Mouse (Mus musculus): ENCODE results near the gene Pbx4. TPM values are rescaled to one million over a fixed set of nuclear protein-coding genes. Genes with fewer than 3 reads are reported as not detected.

Pbx4 gene
- polyA plus RNA-seq (2014; fragmentation: Nextera tagmentation; extraction: Ambion mirVana): 8.4 and 9.0 TPM in 2 replicates

DNA sequence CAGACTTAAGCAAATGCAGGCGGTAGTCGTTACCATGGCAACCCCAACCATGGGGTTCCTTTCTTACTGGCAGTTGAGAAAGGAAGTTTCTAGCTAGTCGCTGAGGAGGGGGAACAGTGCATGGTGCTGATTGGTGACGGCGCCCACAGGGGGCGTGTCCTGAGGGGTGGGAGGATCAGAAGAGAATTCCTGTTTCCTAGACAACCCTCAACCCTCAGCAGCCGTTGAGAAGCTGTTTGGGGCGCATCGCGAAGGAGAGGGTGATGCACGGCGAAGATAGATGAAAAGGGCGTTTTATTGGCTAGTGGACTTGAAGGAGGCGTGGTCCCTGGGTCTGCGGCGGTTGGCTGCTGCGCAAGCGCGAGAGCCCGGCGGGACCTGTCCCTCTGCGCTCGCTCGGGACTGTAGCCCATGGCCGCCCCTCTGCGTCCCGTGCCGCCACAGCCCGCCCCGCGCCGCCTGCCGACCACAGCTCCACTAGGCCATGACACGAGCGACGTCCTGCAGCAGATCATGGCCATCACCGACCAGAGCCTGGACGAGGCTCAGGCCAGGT, at the start of gene Pbx4:
Gene Pbx4 (plus strand): TSS at position 194 of the 556 bp plus-strand sequence.
- H3K4me2 ChIP-seq (ENCODE audit: low read depth, low read length): peak within 1 kb of the TSS; percentile 95
- 0 out of 2 replicates have a peak, but pooled peaks cover 7% of the 10 kb centered on the region for H3K4me1 ChIP-seq (ENCODE audit: control insufficient read depth, insufficient read depth, low read length)
- ATAC-seq (ENCODE audit: low read depth): peak; percentile 99
- 2% methylated on average over 25 of the region's 38 CpGs for WGBS
- no peaks in the 10 kb centered on the region for H3K27me3 ChIP-seq (replicated peaks; ENCODE audit: control insufficient read depth, insufficient read depth, low read length)
- peak; percentile 98 for DNase-seq (ENCODE audit: low spot score)
- peaks cover 6% of the 10 kb centered on the region; the same call in 1 of the 2 replicates for H3K36me3 ChIP-seq (ENCODE audit: control insufficient read depth, insufficient read depth, low read length)
- peak within 1 kb of the TSS; percentile 70 for H3K9ac ChIP-seq (ENCODE audit: low read depth, low read length)
- H3K27ac ChIP-seq (replicated peaks; ENCODE audit: low read depth, low read length): no peak within 1 kb of the TSS
- peak within 1 kb of the TSS; percentile 63 for H3K4me3 ChIP-seq (ENCODE audit: low read depth, low read length)
- no peaks in the 10 kb centered on the region for H3K9me3 ChIP-seq (ENCODE audit: control insufficient read depth, low read length)

- Histone ChIP-seq H3K4me3 (ENCODE audit: low read depth, low read length) (no peak overlapping the region), H3K27ac (replicated peaks; ENCODE audit: low read depth, low read length) (no peak overlapping the region), H3K36me3 (ENCODE audit: control insufficient read depth, insufficient read depth, low read length) (peaks cover 10% of the 10 kb centered on the region), H3K9ac (ENCODE audit: low read depth, low read length) (no peak overlapping the region), H3K4me2 (ENCODE audit: low read depth, low read length) (no peak overlapping the region), H3K9me3 (ENCODE audit: control insufficient read depth, low read length) (no peaks in the 10 kb centered on the region), H3K4me1 (ENCODE audit: control insufficient read depth, insufficient read depth, low read length) (peaks cover 17% of the 10 kb centered on the region), H3K27me3 (replicated peaks; ENCODE audit: control insufficient read depth, insufficient read depth, low read length) (no peaks in the 10 kb centered on the region)
- ATAC-seq (ENCODE audit: low read depth): no peak
- WGBS: 83% methylated on average over 5 of the region's 5 CpGs
- DNase-seq (ENCODE audit: low spot score): no peak
Observed at GRCm38 (mm10) chr8:69789105-69789504, 43.2 kb upstream of the Pbx4 start.

GRCm38 (mm10) chr8:69789731-69790130, 42.6 kb upstream of the Pbx4 start:
- Histone ChIP-seq H3K27me3 (replicated peaks; ENCODE audit: control insufficient read depth, insufficient read depth, low read length) (no peaks in the 10 kb centered on the region), H3K9ac (ENCODE audit: low read depth, low read length) (no peak overlapping the region), H3K27ac (replicated peaks; ENCODE audit: low read depth, low read length) (no peak overlapping the region), H3K9me3 (ENCODE audit: control insufficient read depth, low read length) (no peaks in the 10 kb centered on the region), H3K4me2 (ENCODE audit: low read depth, low read length) (peak overlapping the region; percentile 76; the same call in 1 of the 2 replicates), H3K36me3 (ENCODE audit: control insufficient read depth, insufficient read depth, low read length) (peaks cover 16% of the 10 kb centered on the region), H3K4me1 (ENCODE audit: control insufficient read depth, insufficient read depth, low read length) (peaks cover 17% of the 10 kb centered on the region), H3K4me3 (ENCODE audit: low read depth, low read length) (peak overlapping the region; percentile 100; the same call in 1 of the 2 replicates)
- DNase-seq (ENCODE audit: low spot score): no peak
- ATAC-seq (ENCODE audit: low read depth): no peak
- WGBS: 63% methylated on average over 5 of the region's 5 CpGs

DNA sequence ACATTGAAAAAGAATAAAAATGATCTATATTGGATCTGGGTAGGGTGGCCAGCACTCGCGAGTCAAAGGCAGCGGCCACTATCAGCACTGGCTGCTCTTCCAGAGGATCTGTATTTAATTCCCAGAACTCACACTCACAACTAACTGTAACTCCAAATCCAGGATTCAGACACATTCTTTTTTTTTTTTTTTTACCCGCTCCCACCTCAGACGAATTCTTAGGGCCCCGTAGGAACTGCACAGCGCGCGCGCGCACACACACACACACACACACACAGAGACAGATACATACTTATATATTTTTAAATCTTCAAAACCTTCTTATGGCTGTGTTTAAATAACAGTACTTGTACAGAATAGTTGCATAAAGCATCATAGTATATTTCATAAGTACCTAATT, 41.9 kb upstream of the Pbx4 start:
- H3K4me2 ChIP-seq (ENCODE audit: low read depth, low read length): peak overlapping the region; percentile 76
- H3K9me3 ChIP-seq (ENCODE audit: control insufficient read depth, low read length): no peaks in the 10 kb centered on the region
- no peak for DNase-seq (ENCODE audit: low spot score)
- 0 out of 2 replicates have a peak, but pooled peaks have one; percentile 2 for ATAC-seq (ENCODE audit: low read depth)
- no peaks in the 10 kb centered on the region for H3K27me3 ChIP-seq (replicated peaks; ENCODE audit: control insufficient read depth, insufficient read depth, low read length)
- peak overlapping the region; percentile 94 for H3K9ac ChIP-seq (ENCODE audit: low read depth, low read length)
- WGBS: 20% methylated on average over 11 of the region's 11 CpGs
- H3K4me1 ChIP-seq (ENCODE audit: control insufficient read depth, insufficient read depth, low read length): peaks cover 17% of the 10 kb centered on the region
- H3K27ac ChIP-seq (replicated peaks; ENCODE audit: low read depth, low read length): peak overlapping the region; percentile 89
- peak overlapping the region; percentile 100 for H3K4me3 ChIP-seq (ENCODE audit: low read depth, low read length)
- H3K36me3 ChIP-seq (ENCODE audit: control insufficient read depth, insufficient read depth, low read length): peaks cover 23% of the 10 kb centered on the region

DNA sequence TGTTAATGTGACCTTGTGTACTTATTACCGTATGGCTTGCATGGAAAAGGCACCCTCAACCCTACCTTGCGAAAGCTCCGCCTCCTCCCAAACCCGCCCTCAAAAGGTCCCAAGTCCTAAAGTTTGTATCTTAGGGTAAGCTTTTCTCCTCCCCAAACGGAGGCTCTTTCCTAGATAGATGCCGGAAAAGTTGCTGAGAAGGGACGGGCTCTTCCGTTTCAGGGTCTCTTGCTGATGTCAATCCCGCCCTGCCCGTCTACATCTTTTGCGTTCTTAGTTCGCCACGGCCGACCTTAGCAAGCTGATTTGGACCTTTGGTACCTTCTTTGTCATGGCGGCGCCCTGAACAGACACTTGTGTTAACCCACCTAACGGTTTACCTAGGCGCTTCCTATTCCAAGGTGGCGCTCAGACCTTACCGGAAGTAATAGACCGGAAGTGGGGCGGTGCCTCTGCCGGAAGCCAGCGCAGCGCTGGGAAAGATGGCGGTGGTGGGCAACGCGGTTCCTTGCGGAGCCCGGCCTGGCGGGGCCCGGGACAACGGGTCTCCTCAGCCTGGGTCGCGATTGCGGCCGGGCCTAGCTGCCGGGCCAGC, 41.4 kb upstream of the Pbx4 start, which contains the start of the genes Atp13a1 and Zfp866:
Gene Atp13a1 (plus strand): TSS at position 391 of the 595 bp plus-strand sequence.
Gene Zfp866 (minus strand): TSS at position 406 of the 595 bp plus-strand sequence.
- H3K27ac ChIP-seq (replicated peaks; ENCODE audit: low read depth, low read length): peak within 1 kb of the TSS; percentile 89
- H3K4me3 ChIP-seq (ENCODE audit: low read depth, low read length): peak within 1 kb of the TSS; percentile 100
- peak within 1 kb of the TSS; percentile 94 for H3K9ac ChIP-seq (ENCODE audit: low read depth, low read length)
- H3K4me2 ChIP-seq (ENCODE audit: low read depth, low read length): peak within 1 kb of the TSS; percentile 76
- H3K36me3 ChIP-seq (ENCODE audit: control insufficient read depth, insufficient read depth, low read length): peaks cover 28% of the 10 kb centered on the region
- no peaks in the 10 kb centered on the region for H3K27me3 ChIP-seq (replicated peaks; ENCODE audit: control insufficient read depth, insufficient read depth, low read length)
- WGBS: 1% methylated on average over 37 of the region's 38 CpGs
- ATAC-seq (ENCODE audit: low read depth) (peak; percentile 97), DNase-seq (ENCODE audit: low spot score) (peak; percentile 95)
- H3K9me3 ChIP-seq (ENCODE audit: control insufficient read depth, low read length): no peaks in the 10 kb centered on the region
- peaks cover 17% of the 10 kb centered on the region for H3K4me1 ChIP-seq (ENCODE audit: control insufficient read depth, insufficient read depth, low read length)

GRCm38 (mm10) chr8:69791415-69792068, 40.7 kb upstream of the Pbx4 start:
- peak overlapping the region; percentile 76 for H3K4me2 ChIP-seq (ENCODE audit: low read depth, low read length)
- no peaks in the 10 kb centered on the region for H3K27me3 ChIP-seq (replicated peaks; ENCODE audit: control insufficient read depth, insufficient read depth, low read length)
- ATAC-seq (ENCODE audit: low read depth): peak; percentile 55
- DNase-seq (ENCODE audit: low spot score): peak; percentile 23
- H3K4me3 ChIP-seq (ENCODE audit: low read depth, low read length): peak overlapping the region; percentile 100
- H3K9ac ChIP-seq (ENCODE audit: low read depth, low read length): peak overlapping the region; percentile 94
- no peaks in the 10 kb centered on the region for H3K9me3 ChIP-seq (ENCODE audit: control insufficient read depth, low read length)
- peaks cover 35% of the 10 kb centered on the region for H3K36me3 ChIP-seq (ENCODE audit: control insufficient read depth, insufficient read depth, low read length)
- peak overlapping the region; percentile 89 for H3K27ac ChIP-seq (replicated peaks; ENCODE audit: low read depth, low read length)
- WGBS: under 1% methylated on average over 38 of the region's 48 CpGs
- H3K4me1 ChIP-seq (ENCODE audit: control insufficient read depth, insufficient read depth, low read length): peaks cover 17% of the 10 kb centered on the region

- Histone ChIP-seq H3K27me3 (replicated peaks; ENCODE audit: control insufficient read depth, insufficient read depth, low read length) (no peaks in the 10 kb centered on the region), H3K4me2 (ENCODE audit: low read depth, low read length) (no peak overlapping the region), H3K36me3 (ENCODE audit: control insufficient read depth, insufficient read depth, low read length) (peaks cover 56% of the 10 kb centered on the region), H3K27ac (replicated peaks; ENCODE audit: low read depth, low read length) (no peak overlapping the region), H3K4me1 (ENCODE audit: control insufficient read depth, insufficient read depth, low read length) (peaks cover 17% of the 10 kb centered on the region), H3K4me3 (ENCODE audit: low read depth, low read length) (no peak overlapping the region), H3K9me3 (ENCODE audit: control insufficient read depth, low read length) (no peaks in the 10 kb centered on the region), H3K9ac (ENCODE audit: low read depth, low read length) (no peak overlapping the region)
- DNase-seq (ENCODE audit: low spot score) (no peak), ATAC-seq (ENCODE audit: low read depth) (no peak)
- 81% methylated on average over 4 of the region's 4 CpGs for WGBS
Observed at GRCm38 (mm10) chr8:69793666-69794065, 38.6 kb upstream of the Pbx4 start.

- Histone ChIP-seq H3K27ac (replicated peaks; ENCODE audit: low read depth, low read length) (no peak overlapping the region), H3K4me2 (ENCODE audit: low read depth, low read length) (no peak overlapping the region), H3K4me3 (ENCODE audit: low read depth, low read length) (no peak overlapping the region), H3K9ac (ENCODE audit: low read depth, low read length) (no peak overlapping the region), H3K27me3 (replicated peaks; ENCODE audit: control insufficient read depth, insufficient read depth, low read length) (no peaks in the 10 kb centered on the region), H3K36me3 (ENCODE audit: control insufficient read depth, insufficient read depth, low read length) (peaks cover 60% of the 10 kb centered on the region), H3K4me1 (ENCODE audit: control insufficient read depth, insufficient read depth, low read length) (peaks cover 17% of the 10 kb centered on the region), H3K9me3 (ENCODE audit: control insufficient read depth, low read length) (no peaks in the 10 kb centered on the region)
- no peak for ATAC-seq (ENCODE audit: low read depth)
- no peak for DNase-seq (ENCODE audit: low spot score)
- 98% methylated on average over 3 of the region's 3 CpGs for WGBS
Observed at GRCm38 (mm10) chr8:69794096-69794495, 38.2 kb upstream of the Pbx4 start.

Measured in embryonic facial prominence, embryonic 14.5 days (tissue).